Mouse (Mus musculus) limb, embryonic 11.5 days (tissue): ENCODE measurements at regions not wholly inside any gene's neighbourhood (a gene's known extent, or its start where the extent isn't known, plus 50 kb on each side); places are given as distances from the start of the nearest gene placed in this dataset.
A peak's percentile ranks its signal among the peaks of the same experiment; 100 is the strongest.

Experiments
- ATAC-seq: fragments of 200-750 bp; cut with Nextera tagmentation; 2 replicates; pipeline ENCODE4 v1.8.0; 2017; ENCODE audit warnings: low read depth; ENCODE audit not compliant: insufficient number of reproducible peaks, low FRiP score, low TSS enrichment
- DNase-seq: peaks from one replicate; pipeline ENCODE4 v3.0.0-alpha.2; 2015; ENCODE audit warnings: low spot score
- H3K27ac ChIP-seq: fragments of 300-500 bp; sonication (generic); replicated peaks from 2 replicates; pipeline ENCODE4 v1.5.1; 2014; ENCODE audit warnings: low read depth, mild to moderate bottlenecking, low read length
- H3K27me3 ChIP-seq: fragments of 300-500 bp; sonication (generic); 2 replicates; pipeline ENCODE4 v1.6.1; 2014; ENCODE audit warnings: mild to moderate bottlenecking, low read length, mixed read lengths; ENCODE audit not compliant: control insufficient read depth, insufficient read depth
- H3K36me3 ChIP-seq: fragments of 300-500 bp; sonication (generic); 2 replicates; pipeline ENCODE4 v1.6.1; 2014; ENCODE audit warnings: mild to moderate bottlenecking, low read length, moderate library complexity, mixed read lengths; ENCODE audit not compliant: control insufficient read depth, insufficient read depth
- H3K4me1 ChIP-seq: fragments of 300-500 bp; sonication (generic); 2 replicates; pipeline ENCODE4 v1.6.1; 2014; ENCODE audit warnings: low read length, mixed read lengths; ENCODE audit not compliant: control insufficient read depth, insufficient read depth
- H3K4me2 ChIP-seq: fragments of 300-500 bp; sonication (generic); 2 replicates; pipeline ENCODE4 v1.6.1; 2014; ENCODE audit warnings: low read depth, mild to moderate bottlenecking, moderate library complexity; ENCODE audit not compliant: severe bottlenecking
- H3K4me3 ChIP-seq: fragments of 300-500 bp; sonication (generic); 2 replicates; pipeline ENCODE4 v1.5.1; 2014; ENCODE audit warnings: low read depth, low read length
- H3K9ac ChIP-seq: fragments of 300-500 bp; sonication (generic); 2 replicates; pipeline ENCODE4 v1.6.1; 2014; ENCODE audit warnings: mild to moderate bottlenecking, low read length
- H3K9me3 ChIP-seq: fragments of 300-500 bp; sonication (generic); 2 replicates; pipeline ENCODE4 v1.6.1; 2016; ENCODE audit warnings: low read length; ENCODE audit not compliant: control insufficient read depth
- WGBS: fragments of 180-500 bp; shearing (Covaris S2); extraction: QIAGEN DNeasy Blood & Tissue Kit; methylation state at CpG from one replicate; pipeline ENCODE4 v1.1.7; 2014; 5-methylcytosine and 5-hydroxymethylcytosine counted together

GRCm38 (mm10) chr2:71616526-71616925, 70.0 kb upstream of the Dlx2 start:
- no peaks in the 10 kb centered on the region for H3K27me3 ChIP-seq
- no peaks in the 10 kb centered on the region for H3K4me1 ChIP-seq
- no peak overlapping the region for H3K4me2 ChIP-seq
- 85% methylated on average over 5 of the region's 5 CpGs for WGBS
- H3K4me3 ChIP-seq, result no peak overlapping the region
- H3K36me3 ChIP-seq, result no peaks in the 10 kb centered on the region
- H3K9ac ChIP-seq, result no peak overlapping the region
- H3K9me3 ChIP-seq, result no peaks in the 10 kb centered on the region
- no peak overlapping the region for H3K27ac ChIP-seq
- DNase-seq, result no peak
- ATAC-seq, result no peak

GRCm38 (mm10) chr2:71621458-71621857, 74.9 kb upstream of the Dlx2 start:
- 97% methylated on average over 2 of the region's 2 CpGs for WGBS

GRCm38 (mm10) chr2:71622532-71623099, 76.1 kb upstream of the Dlx2 start:
- ATAC-seq, result no peak
- no peak overlapping the region for H3K4me2 ChIP-seq
- DNase-seq, result no peak
- no peak overlapping the region for H3K9ac ChIP-seq
- H3K36me3 ChIP-seq, result no peaks in the 10 kb centered on the region
- no peak overlapping the region for H3K27ac ChIP-seq
- no peaks in the 10 kb centered on the region for H3K9me3 ChIP-seq
- WGBS, result 67% methylated on average over 9 of the region's 9 CpGs
- H3K27me3 ChIP-seq, result no peaks in the 10 kb centered on the region
- no peaks in the 10 kb centered on the region for H3K4me1 ChIP-seq
- H3K4me3 ChIP-seq, result no peak overlapping the region

More at GRCm38 (mm10) chr2:71621458-71621857, 74.9 kb upstream of the Dlx2 start:
- no peak overlapping the region for H3K27ac ChIP-seq
- no peak overlapping the region for H3K9ac ChIP-seq
- no peak overlapping the region for H3K4me3 ChIP-seq
- no peak for ATAC-seq
- H3K36me3 ChIP-seq, result no peaks in the 10 kb centered on the region
- H3K9me3 ChIP-seq, result no peaks in the 10 kb centered on the region
- no peak for DNase-seq
- H3K4me2 ChIP-seq, result no peak overlapping the region
- no peaks in the 10 kb centered on the region for H3K27me3 ChIP-seq
- H3K4me1 ChIP-seq, result no peaks in the 10 kb centered on the region

- H3K27ac ChIP-seq, result no peak overlapping the region
- H3K9ac ChIP-seq, result no peak overlapping the region
- H3K27me3 ChIP-seq, result no peaks in the 10 kb centered on the region
- H3K4me3 ChIP-seq, result no peak overlapping the region
- H3K4me1 ChIP-seq, result no peaks in the 10 kb centered on the region
- DNase-seq, result no peak
- no peaks in the 10 kb centered on the region for H3K9me3 ChIP-seq
- H3K36me3 ChIP-seq, result no peaks in the 10 kb centered on the region
- no peak for ATAC-seq
- WGBS, result 81% methylated on average over 2 of the region's 2 CpGs
- no peak overlapping the region for H3K4me2 ChIP-seq
These were observed 76.6 kb upstream of the Dlx2 start for GRCm38 (mm10) chr2:71623134-71623533.

- H3K9me3 ChIP-seq, result no peaks in the 10 kb centered on the region
- peaks cover 9% of the 10 kb centered on the region; the same call in 1 of the 2 replicates for H3K4me1 ChIP-seq
- no peak overlapping the region for H3K9ac ChIP-seq
- no peak overlapping the region for H3K4me3 ChIP-seq
- ATAC-seq, result no peak
- 72% methylated on average over 7 of the region's 7 CpGs for WGBS
- DNase-seq, result no peak
- no peak overlapping the region for H3K27ac ChIP-seq
- H3K36me3 ChIP-seq, result no peaks in the 10 kb centered on the region
- H3K4me2 ChIP-seq, result no peak overlapping the region
- H3K27me3 ChIP-seq, result no peaks in the 10 kb centered on the region
These were observed 78.8 kb upstream of the Dlx2 start for GRCm38 (mm10) chr2:71625298-71625902.

GRCm38 (mm10) chr2:71626404-71626803, 79.8 kb upstream of the Dlx2 start:
- Histone ChIP-seq H3K36me3 (no peaks in the 10 kb centered on the region), H3K27me3 (no peaks in the 10 kb centered on the region), H3K9me3 (no peaks in the 10 kb centered on the region), H3K4me1 (peaks cover 9% of the 10 kb centered on the region; the same call in 1 of the 2 replicates), H3K4me2 (no peak overlapping the region), H3K4me3 (no peak overlapping the region), H3K27ac (no peak overlapping the region), H3K9ac (no peak overlapping the region)
- no peak for ATAC-seq
- WGBS, result 62% methylated on average over 12 of the region's 12 CpGs
- DNase-seq, result no peak

GRCm38 (mm10) chr2:71627097-71627755, 80.7 kb upstream of the Dlx2 start:
- ATAC-seq (no peak), DNase-seq (no peak)
- WGBS, result 67% methylated on average over 14 of the region's 14 CpGs
- no peak overlapping the region for H3K27ac ChIP-seq
- no peaks in the 10 kb centered on the region for H3K9me3 ChIP-seq
- H3K4me1 ChIP-seq, result peaks cover 9% of the 10 kb centered on the region; the same call in 1 of the 2 replicates
- H3K4me3 ChIP-seq, result no peak overlapping the region
- no peak overlapping the region for H3K9ac ChIP-seq
- no peak overlapping the region for H3K4me2 ChIP-seq
- no peaks in the 10 kb centered on the region for H3K36me3 ChIP-seq
- no peaks in the 10 kb centered on the region for H3K27me3 ChIP-seq

- Histone ChIP-seq H3K27ac (no peak overlapping the region), H3K36me3 (no peaks in the 10 kb centered on the region), H3K9ac (no peak overlapping the region; the same call in 1 of the 2 replicates), H3K27me3 (no peaks in the 10 kb centered on the region), H3K4me2 (peak overlapping the region; percentile 94), H3K4me1 (peaks cover 9% of the 10 kb centered on the region; the same call in 1 of the 2 replicates), H3K9me3 (no peaks in the 10 kb centered on the region), H3K4me3 (peak overlapping the region; percentile 36; the same call in 1 of the 2 replicates)
- DNase-seq (peak; percentile 40), ATAC-seq (no peak)
- 15% methylated on average over 7 of the region's 7 CpGs for WGBS
These were observed 82.3 kb upstream of the Dlx2 start for GRCm38 (mm10) chr2:71628821-71629220.
